13 mouse cellular contexts compared by ENCODE assay signal in the genomic region with DNA sequence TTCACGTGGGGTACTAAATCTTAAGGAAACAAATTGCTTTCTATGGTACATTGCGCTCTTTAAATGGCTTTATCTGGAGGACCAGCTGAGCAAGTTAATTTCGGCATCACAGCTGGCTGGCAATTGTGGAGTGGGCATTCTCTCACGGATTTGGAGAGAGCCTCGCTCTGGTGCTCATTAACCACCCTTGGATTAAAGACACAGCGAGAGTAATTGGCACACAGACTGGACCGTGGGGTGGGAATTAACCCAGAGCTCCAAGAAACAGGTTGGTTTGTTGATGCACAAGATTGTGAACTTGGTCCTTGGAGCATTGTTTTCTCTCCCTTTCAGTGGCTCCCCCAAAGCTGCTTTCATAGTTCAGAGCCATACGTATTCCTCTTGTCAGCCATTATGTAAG.
DNase-seq lines count a peak whose midpoint lies in the region; ATAC-seq and TF ChIP-seq lines count a peak whose summit lies in the region.
"Had no signal": no experiment of that assay in that cellular context is flagged by ENCODE, and none has a peak within 500 bp of the region (broad histone marks: within the 10 kb centered on the region; RNA-seq: fewer than 3 reads in every experiment).

No protein-coding gene starts in this region.

- H3K36me3 ChIP-seq in hindbrain, postnatal 0 days (ENCODE audit: insufficient read depth, low read length) = no peaks in the 10 kb centered on the region
- no peaks in the 10 kb centered on the region for H3K36me3 ChIP-seq in hindbrain, embryonic 11.5 days (ENCODE audit: control insufficient read depth, insufficient read depth, low read length)

- no peak for ATAC-seq in hindbrain, postnatal 0 days
- ATAC-seq in hindbrain, embryonic 11.5 days (ENCODE audit: low FRiP score) = no peak
- no peak for ATAC-seq in monocyte, adult 5-6 weeks (replicated peaks; ENCODE audit: insufficient number of reproducible peaks, low FRiP score, low TSS enrichment, poor library complexity, severe bottlenecking)

- no peaks in the 10 kb centered on the region for H3K9me3 ChIP-seq in hindbrain, postnatal 0 days (ENCODE audit: low read length)
- H3K9me3 ChIP-seq in hindbrain, embryonic 11.5 days (ENCODE audit: control insufficient read depth, low read length) = no peaks in the 10 kb centered on the region

- WGBS in hindbrain, postnatal 0 days = 36% methylated on average over 8 of the region's 8 CpGs
- WGBS in hindbrain, embryonic 11.5 days = 69% methylated on average over 8 of the region's 8 CpGs

- no peak overlapping the region for H3K27ac ChIP-seq in hindbrain, postnatal 0 days
- no peak overlapping the region for H3K27ac ChIP-seq in hindbrain, embryonic 11.5 days (ENCODE audit: low read depth, low read length)
- H3K27ac ChIP-seq: stomach, postnatal 0 days had no signal

- H3K9ac ChIP-seq in hindbrain, postnatal 0 days (replicated peaks; ENCODE audit: low read length) = no peak overlapping the region
- H3K9ac ChIP-seq in hindbrain, embryonic 11.5 days (ENCODE audit: low read depth, low read length) = no peak overlapping the region

- DNase-seq in hindbrain, postnatal 0 days (ENCODE audit: low spot score) = peak; percentile 67
- DNase-seq in hindbrain, embryonic 11.5 days (ENCODE audit: low spot score) = no peak
- DNase-seq in right cerebral cortex, postnatal 10 days (ENCODE audit: low spot score in 2 of 2) = peak; percentile 44 to 62
- no peak for DNase-seq in right cerebral cortex, postnatal 25 days
- peak; percentile 8 for DNase-seq in kidney, postnatal 10 days
- peak; percentile 89 for DNase-seq in retina, postnatal 1 day
- no peak for DNase-seq in ovary, postnatal 36 days (ENCODE audit: low spot score)
- DNase-seq: adrenal gland, postnatal 36 days; cerebellum, adult 8-10 months; liver; lung, postnatal 10 days had no signal

- TF ChIP-seq CTCF in hindbrain, postnatal 0 days (IDR thresholded peaks at IDR 0.05; ENCODE audit: low read depth) = no peak

- H3K4me2 ChIP-seq in hindbrain, postnatal 0 days (ENCODE audit: low read depth, low read length) = no peak overlapping the region
- H3K4me2 ChIP-seq in hindbrain, embryonic 11.5 days (replicated peaks; ENCODE audit: low read depth, low read length) = no peak overlapping the region

- no peaks in the 10 kb centered on the region for H3K27me3 ChIP-seq in hindbrain, postnatal 0 days (ENCODE audit: insufficient read depth, low read length)
- H3K27me3 ChIP-seq in hindbrain, embryonic 11.5 days (ENCODE audit: control insufficient read depth, insufficient read depth, low read length) = no peaks in the 10 kb centered on the region

- H3K4me1 ChIP-seq in hindbrain, postnatal 0 days (ENCODE audit: insufficient read depth, low read length) = no peaks in the 10 kb centered on the region
- H3K4me1 ChIP-seq in hindbrain, embryonic 11.5 days (replicated peaks; ENCODE audit: control insufficient read depth, insufficient read depth, low read length) = no peaks in the 10 kb centered on the region

- H3K4me3 ChIP-seq in hindbrain, postnatal 0 days (ENCODE audit: low read length) = no peak overlapping the region
- H3K4me3 ChIP-seq in hindbrain, embryonic 11.5 days (ENCODE audit: low read depth, low read length) = no peak overlapping the region

Comparison
In these comparisons a context has a peak if more than half of its experiments do, and no peak if none do; other contexts are left out.
1. DNase-seq: peak in hindbrain, postnatal 0 days (single experiment), right cerebral cortex, postnatal 10 days (2 of 2), kidney, postnatal 10 days (single experiment) and retina, postnatal 1 day (single experiment); none in hindbrain, embryonic 11.5 days (single experiment), right cerebral cortex, postnatal 25 days (single experiment) and ovary, postnatal 36 days (single experiment).